Mouse (Mus musculus): Measurements from ENCODE around the gene Ccdc32.

The Ccdc32 gene

DNA sequence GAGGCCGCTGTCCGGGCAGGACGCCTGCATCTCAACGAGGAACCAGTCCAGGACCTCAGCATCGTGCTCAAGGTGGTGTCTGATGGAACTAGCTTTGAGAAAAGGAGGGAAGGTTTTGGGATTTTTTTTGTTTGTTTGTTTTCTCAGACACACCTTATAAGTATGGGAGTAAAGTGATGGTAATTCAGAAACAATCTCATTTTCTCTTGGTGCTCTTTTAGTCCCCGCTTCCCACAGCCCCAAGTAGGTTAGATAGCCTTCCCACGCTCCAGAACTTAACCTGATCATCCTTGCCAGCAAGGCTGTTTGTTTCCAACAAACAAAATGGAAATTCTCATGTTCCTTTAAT, 6.2 kb upstream of the Ccdc32 start:
- peaks cover 36% of the 10 kb centered on the region for H3K4me1 ChIP-seq (replicated peaks; ENCODE audit: low read depth, low read length)
- peak overlapping the region; percentile 98 for H3K4me3 ChIP-seq (replicated peaks; ENCODE audit: low read length)
- peaks cover 38% of the 10 kb centered on the region for H3K36me3 ChIP-seq (ENCODE audit: insufficient read depth, low read length)
- TF ChIP-seq POU5F1 (IDR thresholded peaks at IDR 0.05; ENCODE audit: borderline replicate concordance, low read length) (no peak), CTCF (conservative IDR thresholded peaks at IDR 0.05; ENCODE audit: low read length) (no peak), NANOG (IDR thresholded peaks at IDR 0.05; ENCODE audit: borderline replicate concordance, low read length) (no peak)
- no peaks in the 10 kb centered on the region for H3K9me3 ChIP-seq (ENCODE audit: low read length)
- peaks cover 7% of the 10 kb centered on the region for H3K27me3 ChIP-seq (ENCODE audit: insufficient read depth, low read length)

- TF ChIP-seq NANOG (IDR thresholded peaks at IDR 0.05; ENCODE audit: borderline replicate concordance, low read length) (no peak), POU5F1 (IDR thresholded peaks at IDR 0.05; ENCODE audit: borderline replicate concordance, low read length) (no peak), CTCF (conservative IDR thresholded peaks at IDR 0.05; ENCODE audit: low read length) (no peak)
- peaks cover 35% of the 10 kb centered on the region for H3K36me3 ChIP-seq (ENCODE audit: insufficient read depth, low read length)
- peaks cover 7% of the 10 kb centered on the region for H3K27me3 ChIP-seq (ENCODE audit: insufficient read depth, low read length)
Observed at GRCm38 (mm10) chr2:119034656-119035396, 5.6 kb upstream of the Ccdc32 start, which contains the start of gene Rpusd2. Gene Rpusd2 (plus strand): TSS chr2:119034790.

GRCm38 (mm10) chr2:119032191-119032590, 3.0 kb upstream of the Ccdc32 start:
- TF ChIP-seq POU5F1 (IDR thresholded peaks at IDR 0.05; ENCODE audit: borderline replicate concordance, low read length) (no peak), NANOG (IDR thresholded peaks at IDR 0.05; ENCODE audit: borderline replicate concordance, low read length) (no peak), CTCF (conservative IDR thresholded peaks at IDR 0.05; ENCODE audit: low read length) (no peak)
- peaks cover 9% of the 10 kb centered on the region for H3K36me3 ChIP-seq (ENCODE audit: insufficient read depth, low read length)

More at GRCm38 (mm10) chr2:119034656-119035396, 5.6 kb upstream of the Ccdc32 start, which contains the start of gene Rpusd2:
- no peaks in the 10 kb centered on the region for H3K9me3 ChIP-seq (ENCODE audit: low read length)
- peaks cover 35% of the 10 kb centered on the region for H3K4me1 ChIP-seq (replicated peaks; ENCODE audit: low read depth, low read length)
- H3K4me3 ChIP-seq (replicated peaks; ENCODE audit: low read length), result peak within 1 kb of the TSS; percentile 98

DNA sequence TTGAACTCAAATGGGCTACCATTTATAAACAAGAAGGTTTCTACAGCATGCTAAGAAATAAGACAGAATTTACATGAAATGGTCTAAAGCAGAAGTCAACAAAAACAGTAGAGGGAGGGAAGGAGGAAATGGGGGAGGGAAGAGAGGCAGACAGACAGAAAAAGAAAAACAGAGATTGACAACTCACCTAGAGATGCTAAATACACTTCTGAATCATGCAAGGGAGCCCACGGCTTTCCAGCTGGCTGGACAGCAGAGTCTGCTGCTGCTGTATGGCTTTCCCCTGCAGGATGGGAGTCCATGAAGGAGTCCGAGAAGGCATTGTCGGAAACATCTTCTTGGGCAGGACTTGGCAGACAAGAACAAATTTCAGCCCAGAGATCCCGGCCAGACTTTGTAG, 2.2 kb downstream of the Ccdc32 start:
- Histone ChIP-seq H3K4me1 (replicated peaks; ENCODE audit: low read depth, low read length) (peaks cover 11% of the 10 kb centered on the region), H3K27me3 (ENCODE audit: insufficient read depth, low read length) (peaks cover 7% of the 10 kb centered on the region), H3K9me3 (ENCODE audit: low read length) (no peaks in the 10 kb centered on the region), H3K36me3 (ENCODE audit: insufficient read depth, low read length) (peaks cover 25% of the 10 kb centered on the region), H3K4me3 (replicated peaks; ENCODE audit: low read length) (no peak overlapping the region)
- no peak for TF ChIP-seq CTCF (conservative IDR thresholded peaks at IDR 0.05; ENCODE audit: low read length)
- TF ChIP-seq NANOG (IDR thresholded peaks at IDR 0.05; ENCODE audit: borderline replicate concordance, low read length), result no peak
- no peak for TF ChIP-seq POU5F1 (IDR thresholded peaks at IDR 0.05; ENCODE audit: borderline replicate concordance, low read length)

More at GRCm38 (mm10) chr2:119032191-119032590, 3.0 kb upstream of the Ccdc32 start:
- Histone ChIP-seq H3K9me3 (ENCODE audit: low read length) (no peaks in the 10 kb centered on the region), H3K27me3 (ENCODE audit: insufficient read depth, low read length) (peaks cover 7% of the 10 kb centered on the region), H3K4me1 (replicated peaks; ENCODE audit: low read depth, low read length) (peaks cover 33% of the 10 kb centered on the region), H3K4me3 (replicated peaks; ENCODE audit: low read length) (no peak overlapping the region)

- TF ChIP-seq POU5F1 (IDR thresholded peaks at IDR 0.05; ENCODE audit: borderline replicate concordance, low read length) (no peak), NANOG (IDR thresholded peaks at IDR 0.05; ENCODE audit: borderline replicate concordance, low read length) (no peak), CTCF (conservative IDR thresholded peaks at IDR 0.05; ENCODE audit: low read length) (no peak)
- Histone ChIP-seq H3K36me3 (ENCODE audit: insufficient read depth, low read length) (peaks cover 35% of the 10 kb centered on the region), H3K4me3 (replicated peaks; ENCODE audit: low read length) (no peak overlapping the region), H3K27me3 (ENCODE audit: insufficient read depth, low read length) (no peaks in the 10 kb centered on the region), H3K9me3 (ENCODE audit: low read length) (no peaks in the 10 kb centered on the region), H3K4me1 (replicated peaks; ENCODE audit: low read depth, low read length) (peaks cover 11% of the 10 kb centered on the region)
Observed at GRCm38 (mm10) chr2:119025239-119025616, 4.0 kb downstream of the Ccdc32 start.

GRCm38 (mm10) chr2:119024536-119025238, 4.5 kb downstream of the Ccdc32 start:
- Histone ChIP-seq H3K4me3 (replicated peaks; ENCODE audit: low read length) (no peak overlapping the region), H3K4me1 (replicated peaks; ENCODE audit: low read depth, low read length) (peaks cover 11% of the 10 kb centered on the region), H3K36me3 (ENCODE audit: insufficient read depth, low read length) (peaks cover 35% of the 10 kb centered on the region), H3K9me3 (ENCODE audit: low read length) (no peaks in the 10 kb centered on the region), H3K27me3 (ENCODE audit: insufficient read depth, low read length) (no peaks in the 10 kb centered on the region)
- TF ChIP-seq CTCF (conservative IDR thresholded peaks at IDR 0.05; ENCODE audit: low read length) (peak; percentile 11; the same call in 1 of the 2 replicates), POU5F1 (IDR thresholded peaks at IDR 0.05; ENCODE audit: borderline replicate concordance, low read length) (no peak)

- no peaks in the 10 kb centered on the region for H3K9me3 ChIP-seq (ENCODE audit: low read length)
- peaks cover 41% of the 10 kb centered on the region for H3K36me3 ChIP-seq (ENCODE audit: insufficient read depth, low read length)
- TF ChIP-seq NANOG (IDR thresholded peaks at IDR 0.05; ENCODE audit: borderline replicate concordance, low read length), result no peak
- no peak for TF ChIP-seq CTCF (conservative IDR thresholded peaks at IDR 0.05; ENCODE audit: low read length)
- no peak for TF ChIP-seq POU5F1 (IDR thresholded peaks at IDR 0.05; ENCODE audit: borderline replicate concordance, low read length)
- H3K27me3 ChIP-seq (ENCODE audit: insufficient read depth, low read length), result no peaks in the 10 kb centered on the region
- no peak overlapping the region for H3K4me3 ChIP-seq (replicated peaks; ENCODE audit: low read length)
- peaks cover 14% of the 10 kb centered on the region for H3K4me1 ChIP-seq (replicated peaks; ENCODE audit: low read depth, low read length)
Observed at GRCm38 (mm10) chr2:119023154-119023660, 6.0 kb downstream of the Ccdc32 start.

- H3K4me1 ChIP-seq (replicated peaks; ENCODE audit: low read depth, low read length), result peaks cover 11% of the 10 kb centered on the region
- no peaks in the 10 kb centered on the region for H3K9me3 ChIP-seq (ENCODE audit: low read length)
- H3K27me3 ChIP-seq (ENCODE audit: insufficient read depth, low read length), result no peaks in the 10 kb centered on the region
Observed at GRCm38 (mm10) chr2:119019538-119019937, 9.7 kb downstream of the Ccdc32 start.

More at GRCm38 (mm10) chr2:119019538-119019937, 9.7 kb downstream of the Ccdc32 start:
- H3K36me3 ChIP-seq (ENCODE audit: insufficient read depth, low read length), result peaks cover 20% of the 10 kb centered on the region
- H3K4me3 ChIP-seq (replicated peaks; ENCODE audit: low read length), result no peak overlapping the region
- TF ChIP-seq CTCF (conservative IDR thresholded peaks at IDR 0.05; ENCODE audit: low read length) (no peak), NANOG (IDR thresholded peaks at IDR 0.05; ENCODE audit: borderline replicate concordance, low read length) (no peak), POU5F1 (IDR thresholded peaks at IDR 0.05; ENCODE audit: borderline replicate concordance, low read length) (no peak)
